Mouse (Mus musculus) NIH3T3 (cell line): ENCODE measurements around the gene Olfr763.
A peak's percentile ranks its signal among the peaks of the same experiment; 100 is the strongest.
"Not testable (repeated sequence)": the region's sequence is repeated elsewhere in the genome, so short reads cannot be mapped to it uniquely, and the experiment has no call there.

Source experiments
- DNase-seq: peaks from one replicate; pipeline ENCODE4 v3.0.0-alpha.2; 2012; ENCODE audit warnings: low read depth

The Olfr763 gene

DNA sequence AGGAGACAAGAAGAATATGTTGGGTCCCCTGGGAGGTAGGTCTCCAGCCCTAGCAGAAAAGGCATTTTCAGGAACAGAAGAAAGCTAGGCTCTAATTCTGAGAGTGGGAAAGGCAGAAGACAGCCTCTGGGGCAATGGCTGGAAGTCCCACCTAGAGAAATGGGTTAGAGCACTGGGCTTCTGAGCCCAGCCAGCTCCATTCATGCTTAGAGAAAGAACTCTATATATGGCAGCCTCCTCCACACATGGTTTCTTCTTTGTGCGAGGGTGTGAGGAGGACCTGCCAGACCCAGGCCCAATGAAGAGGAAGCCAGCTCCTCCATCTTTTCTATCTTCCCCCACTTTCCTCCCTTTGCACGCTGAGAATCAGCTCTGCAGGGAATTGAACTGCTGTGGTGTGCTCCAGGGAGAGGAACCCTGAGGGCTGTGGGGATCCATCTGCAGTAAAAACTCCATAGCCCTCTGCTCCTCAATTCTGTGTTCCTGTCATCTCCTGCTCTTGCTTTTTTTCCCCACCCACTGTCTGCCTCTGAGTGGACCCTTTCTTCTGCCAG, at the start of gene Olfr763:
Olfr763 (plus strand) TSS at position 504 of the 554 bp plus-strand sequence.
- DNase-seq, result no peak

DNA sequence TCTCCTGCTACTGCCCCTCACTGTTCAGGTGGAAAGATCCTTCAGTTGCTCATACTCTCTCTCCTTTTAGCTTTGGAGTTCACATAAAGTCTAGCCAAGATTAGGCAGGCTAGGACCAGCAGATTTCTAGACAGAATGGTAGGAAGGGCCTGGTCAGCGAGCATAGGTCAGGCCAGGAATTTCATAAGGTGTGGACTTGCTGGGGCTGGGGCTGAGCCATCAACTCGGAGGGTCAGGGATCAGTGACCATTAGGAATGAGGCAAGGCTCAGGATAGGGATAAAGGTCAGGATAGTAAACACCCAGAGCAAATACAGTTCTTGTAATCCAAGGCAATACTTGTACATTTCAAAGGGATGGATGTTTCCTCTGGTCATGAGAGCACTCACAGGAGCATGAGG, 45.6 kb upstream of the Olfr763 start:
- DNase-seq, result no peak

DNA sequence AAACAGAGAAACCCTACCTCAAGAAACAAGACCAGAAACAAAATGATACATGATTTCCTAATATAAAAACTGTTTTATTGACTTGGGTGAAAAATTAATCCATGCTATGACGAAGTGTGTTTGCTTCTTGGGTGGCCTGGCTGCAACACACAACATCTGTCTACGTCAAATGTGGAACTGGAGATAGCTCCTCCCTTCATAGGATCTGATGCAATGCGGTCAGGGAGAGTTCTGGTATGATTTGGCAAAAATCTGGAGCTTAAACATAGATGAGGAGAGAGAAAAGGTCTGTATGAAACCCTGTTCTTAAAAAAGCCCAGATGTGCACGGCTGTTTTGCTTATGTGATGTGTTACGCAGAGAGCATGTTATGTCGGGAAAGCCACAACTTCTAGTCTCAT, 44.7 kb upstream of the Olfr763 start:
- DNase-seq, result peak; percentile 33

DNA sequence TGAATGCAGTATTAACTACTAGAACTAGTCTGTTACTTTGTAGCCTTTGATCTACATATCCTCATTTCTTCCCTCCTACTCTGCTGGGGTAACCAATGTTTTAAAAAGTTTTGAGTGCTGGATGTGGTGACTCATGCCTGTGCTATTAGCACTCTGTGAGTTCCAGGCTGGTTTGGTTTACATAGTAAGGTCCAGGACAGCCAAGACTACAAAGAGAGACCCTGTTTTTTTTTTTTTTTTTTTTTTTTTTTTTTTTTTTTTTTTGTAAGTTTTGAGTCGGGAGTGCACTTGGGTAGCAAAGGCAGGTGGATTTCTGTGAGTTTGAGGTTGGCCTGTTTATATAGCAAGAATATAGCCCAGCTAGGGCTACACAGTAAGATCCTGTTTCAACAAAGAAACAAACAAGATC, 42.2 kb upstream of the Olfr763 start:
- peak; percentile 80 for DNase-seq

DNA sequence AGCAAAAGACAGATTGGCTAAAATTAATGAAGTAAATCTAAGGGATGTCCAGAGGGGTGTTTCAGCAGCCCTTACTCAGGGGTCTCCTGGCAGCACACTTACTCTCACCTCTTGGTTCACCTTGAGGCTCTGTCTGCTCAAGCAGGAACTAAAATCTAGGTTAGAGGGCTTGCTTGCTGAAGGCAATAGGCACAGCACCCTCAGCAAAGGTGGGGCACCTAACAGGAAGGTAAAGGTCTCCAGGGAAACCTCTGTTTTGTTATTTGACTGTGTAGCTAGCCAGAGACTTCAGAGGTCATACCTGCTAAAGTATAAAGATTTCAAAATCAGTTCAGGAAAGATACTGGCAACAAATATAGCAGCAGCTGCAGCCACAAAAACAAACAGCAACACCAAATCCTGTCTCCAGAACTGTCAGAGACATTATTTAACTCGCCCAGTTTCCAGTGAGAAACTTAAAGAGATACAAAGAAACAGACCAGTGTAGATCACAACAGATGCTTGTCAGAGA, 39.8 kb upstream of the Olfr763 start:
- no peak for DNase-seq

DNA sequence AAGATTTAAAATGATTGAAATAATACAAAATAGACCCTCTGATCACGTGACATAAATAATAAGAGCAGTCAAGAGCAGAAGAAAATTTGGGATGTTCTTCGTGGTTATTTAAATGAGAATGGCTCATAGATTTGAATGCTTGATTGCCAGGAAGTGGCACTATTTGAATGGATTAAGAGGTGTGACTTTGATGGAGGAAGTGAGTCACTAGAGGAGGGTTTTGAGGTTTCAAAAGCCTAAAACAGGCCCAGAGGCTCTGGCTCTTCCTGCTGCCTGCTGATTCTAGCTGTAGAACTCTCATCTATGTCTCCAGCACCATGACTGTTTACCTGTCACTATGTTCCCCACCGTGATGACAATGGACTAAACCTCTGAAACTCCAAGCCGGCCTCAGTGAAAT, 37.8 kb upstream of the Olfr763 start:
- no peak for DNase-seq

DNA sequence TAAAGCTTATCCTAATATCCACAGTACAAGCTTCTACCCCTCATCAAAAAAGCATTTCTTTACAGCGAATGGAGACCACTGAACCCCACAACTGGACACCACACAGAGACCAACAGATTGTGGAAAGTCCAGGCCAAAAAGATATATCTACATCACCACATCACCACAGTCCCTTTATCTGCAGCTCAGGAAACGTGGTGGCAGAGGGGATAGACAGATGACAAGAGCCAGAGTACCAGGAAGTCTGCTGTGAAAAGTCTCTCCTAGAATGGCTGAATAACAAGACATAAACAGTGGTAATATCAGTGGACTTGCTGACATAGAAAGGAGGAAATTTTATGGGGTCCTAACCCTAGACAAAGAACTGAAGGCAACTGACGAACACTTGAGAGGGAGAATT, 34.2 kb upstream of the Olfr763 start:
- no peak for DNase-seq

DNA sequence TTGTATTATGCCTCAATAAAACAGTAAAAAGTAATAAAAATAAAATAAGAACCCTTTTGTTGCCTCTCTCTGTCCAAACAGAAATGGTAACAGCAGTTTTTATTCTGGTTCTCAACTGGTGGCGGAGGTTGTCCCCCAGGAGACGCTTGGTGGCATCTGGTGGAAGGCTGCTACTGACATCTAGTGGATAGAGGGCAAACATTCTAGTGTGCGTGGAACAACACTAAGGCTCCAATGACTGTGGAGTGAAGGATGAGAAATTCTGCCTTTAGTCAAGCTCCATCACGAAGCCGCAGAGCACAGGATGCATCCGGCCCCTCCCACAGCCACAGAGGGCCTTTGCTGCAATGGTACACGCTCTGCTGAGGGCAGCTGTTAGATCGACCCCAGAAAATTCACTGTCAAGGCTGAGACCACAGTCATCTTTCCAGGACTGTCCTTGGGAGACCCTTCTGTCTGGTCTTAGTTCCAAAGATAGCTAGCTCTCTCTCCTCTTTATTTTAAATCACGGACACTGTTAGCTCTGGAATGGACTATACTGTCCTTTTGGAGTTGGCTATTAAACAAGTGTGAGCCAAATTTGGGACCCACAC, 33.0 kb upstream of the Olfr763 start:
- DNase-seq, result peak; percentile 86

DNA sequence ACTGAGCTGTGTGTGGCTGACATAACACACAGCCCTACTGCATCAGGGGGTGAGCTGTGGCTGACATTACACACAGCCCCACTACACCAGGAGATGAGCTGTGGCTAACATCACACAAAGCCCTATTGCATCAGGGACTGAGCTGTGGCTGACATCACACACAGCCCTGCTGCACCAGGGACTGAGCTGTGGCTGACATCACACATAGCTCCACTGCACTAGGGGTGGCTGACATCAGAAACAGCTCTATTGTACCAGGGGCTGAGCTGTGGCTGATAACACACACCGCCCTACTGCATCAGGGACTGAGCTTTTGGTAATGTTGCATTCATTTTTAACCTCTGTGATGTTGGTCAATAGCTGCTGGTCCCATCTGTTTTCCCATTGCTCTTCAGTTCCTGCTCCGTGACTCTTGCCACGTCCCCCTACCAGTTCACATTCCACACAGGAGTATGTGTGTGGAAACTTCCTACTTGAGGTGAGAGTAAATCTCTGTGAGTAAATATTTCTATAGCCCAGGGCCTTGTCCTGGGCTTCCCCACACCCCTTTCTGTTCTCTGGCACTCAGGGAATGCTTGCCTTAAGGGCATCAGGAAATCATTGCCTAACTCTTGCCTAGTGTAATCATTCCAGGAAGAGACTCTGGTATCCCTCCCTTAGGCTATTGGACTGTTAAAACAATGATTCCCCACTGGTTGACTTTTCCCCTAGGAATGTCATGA, 29.8 kb upstream of the Olfr763 start:
- peak; percentile 76 for DNase-seq

DNA sequence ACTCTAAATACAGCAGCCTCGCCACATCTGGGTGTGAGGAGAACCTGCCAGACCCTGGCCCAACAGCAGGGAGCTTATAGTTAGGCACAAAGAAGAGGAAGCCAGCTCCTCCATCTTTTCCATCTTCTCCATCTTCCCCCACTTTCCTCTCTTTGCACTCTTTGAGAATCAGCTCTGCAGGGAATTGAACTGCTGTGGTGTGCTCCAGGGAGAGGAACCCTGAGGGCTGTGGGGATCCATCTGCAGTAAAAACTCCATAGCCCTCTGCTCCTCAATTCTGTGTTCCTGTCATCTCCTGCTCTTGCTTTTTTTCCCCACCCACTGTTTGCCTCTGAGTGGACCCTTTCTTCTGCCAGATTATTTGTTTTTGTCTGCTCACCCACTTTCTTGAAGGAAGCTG, 21.5 kb upstream of the Olfr763 start, which contains the start of gene Olfr9:
Olfr9 (plus strand) TSS at position 301 of the 400 bp plus-strand sequence.
- not testable (repeated sequence) for DNase-seq

DNA sequence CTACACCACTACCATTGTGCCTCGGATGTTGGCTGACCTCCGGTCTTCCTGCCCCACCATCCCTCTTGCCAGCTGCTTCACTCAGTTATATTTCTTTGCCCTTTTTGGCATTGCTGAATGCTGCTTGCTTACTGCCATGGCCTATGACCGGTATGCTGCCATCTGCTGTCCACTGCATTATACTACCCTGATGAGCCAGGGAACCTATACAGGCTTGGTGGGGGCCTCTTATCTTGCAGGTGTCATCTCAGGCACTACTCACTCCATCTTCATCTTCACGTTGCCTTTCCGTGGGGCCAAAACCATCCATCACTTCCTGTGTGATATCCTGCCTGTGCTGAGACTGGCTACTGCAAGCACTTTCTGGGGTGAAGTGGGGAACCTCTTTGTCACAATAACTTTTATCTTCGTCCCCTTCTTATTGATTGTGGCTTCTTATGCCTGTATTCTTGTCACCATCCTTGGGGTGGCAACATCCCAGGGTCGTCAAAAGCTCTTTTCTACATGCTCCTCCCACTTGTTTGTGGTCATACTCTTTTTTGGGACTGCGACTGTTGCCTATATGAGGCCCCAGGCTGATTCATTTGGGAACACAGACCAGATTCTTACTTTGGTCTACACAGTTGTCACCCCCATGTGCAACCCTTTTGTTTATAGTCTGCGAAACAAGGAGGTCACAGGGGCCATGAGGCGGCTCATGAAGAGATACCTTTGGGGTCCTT, 20.3 kb upstream of the Olfr763 start:
- not testable (repeated sequence) for DNase-seq

DNA sequence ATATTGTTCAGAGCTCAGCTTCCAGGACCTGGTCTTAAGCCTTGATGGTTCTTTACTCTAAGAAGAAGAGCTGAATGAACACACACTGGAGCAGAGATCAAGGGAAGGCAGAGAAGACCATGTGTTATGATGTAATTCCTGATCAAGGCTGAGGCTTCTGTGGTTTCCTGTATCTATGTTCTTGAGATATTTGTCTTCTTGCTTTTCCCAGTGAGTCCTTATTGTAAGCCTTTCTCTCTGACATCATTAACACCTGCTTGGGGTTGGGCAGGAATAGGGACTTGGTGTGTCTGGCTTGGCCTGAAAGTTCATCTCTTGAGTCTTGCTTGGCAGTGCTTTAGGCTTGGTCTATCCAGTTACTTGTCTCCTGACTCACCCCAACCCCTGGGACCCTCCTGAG, 19.6 kb upstream of the Olfr763 start:
- no peak for DNase-seq

DNA sequence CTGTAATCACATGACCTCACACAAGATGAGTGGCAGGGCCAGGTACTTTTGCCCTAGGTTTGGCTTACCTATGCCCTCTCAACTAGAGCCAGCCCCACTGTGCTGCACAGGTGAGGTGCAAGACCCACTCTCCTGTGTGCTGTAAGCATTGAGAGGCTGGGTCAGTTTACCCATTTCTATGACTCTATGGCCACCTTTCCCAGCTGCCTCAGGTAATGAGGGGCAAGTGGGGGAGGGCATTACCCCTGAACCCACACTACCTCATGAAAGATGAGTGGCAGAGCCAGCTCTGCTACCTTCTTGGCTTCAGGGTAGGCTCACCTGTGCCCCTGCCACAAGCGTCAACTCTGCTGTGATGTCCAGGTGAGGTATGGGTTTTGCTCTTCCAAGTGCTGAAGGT, 14.8 kb upstream of the Olfr763 start:
- no peak for DNase-seq

DNA sequence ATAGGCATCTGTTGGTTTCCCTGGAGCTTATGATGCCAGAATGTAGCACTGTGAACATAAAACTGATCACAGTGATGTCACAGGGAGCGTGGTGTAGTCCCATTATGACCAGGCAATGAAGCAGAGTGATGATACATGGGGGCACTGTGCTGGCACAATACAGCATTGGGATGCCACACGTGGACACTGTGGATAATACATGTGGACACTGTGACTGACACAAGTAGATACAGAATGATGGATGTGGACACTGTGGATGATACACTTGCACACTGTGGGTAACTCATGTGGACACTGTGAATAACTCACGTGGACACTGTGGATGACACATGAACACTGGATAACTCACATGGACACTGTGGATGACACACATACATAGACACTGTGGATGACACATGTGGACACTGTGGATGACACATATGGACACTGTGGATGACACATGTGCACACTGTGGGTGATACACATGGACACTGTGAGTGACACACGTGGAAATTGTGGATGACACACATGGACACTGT, 14.0 kb upstream of the Olfr763 start:
- no peak for DNase-seq

DNA sequence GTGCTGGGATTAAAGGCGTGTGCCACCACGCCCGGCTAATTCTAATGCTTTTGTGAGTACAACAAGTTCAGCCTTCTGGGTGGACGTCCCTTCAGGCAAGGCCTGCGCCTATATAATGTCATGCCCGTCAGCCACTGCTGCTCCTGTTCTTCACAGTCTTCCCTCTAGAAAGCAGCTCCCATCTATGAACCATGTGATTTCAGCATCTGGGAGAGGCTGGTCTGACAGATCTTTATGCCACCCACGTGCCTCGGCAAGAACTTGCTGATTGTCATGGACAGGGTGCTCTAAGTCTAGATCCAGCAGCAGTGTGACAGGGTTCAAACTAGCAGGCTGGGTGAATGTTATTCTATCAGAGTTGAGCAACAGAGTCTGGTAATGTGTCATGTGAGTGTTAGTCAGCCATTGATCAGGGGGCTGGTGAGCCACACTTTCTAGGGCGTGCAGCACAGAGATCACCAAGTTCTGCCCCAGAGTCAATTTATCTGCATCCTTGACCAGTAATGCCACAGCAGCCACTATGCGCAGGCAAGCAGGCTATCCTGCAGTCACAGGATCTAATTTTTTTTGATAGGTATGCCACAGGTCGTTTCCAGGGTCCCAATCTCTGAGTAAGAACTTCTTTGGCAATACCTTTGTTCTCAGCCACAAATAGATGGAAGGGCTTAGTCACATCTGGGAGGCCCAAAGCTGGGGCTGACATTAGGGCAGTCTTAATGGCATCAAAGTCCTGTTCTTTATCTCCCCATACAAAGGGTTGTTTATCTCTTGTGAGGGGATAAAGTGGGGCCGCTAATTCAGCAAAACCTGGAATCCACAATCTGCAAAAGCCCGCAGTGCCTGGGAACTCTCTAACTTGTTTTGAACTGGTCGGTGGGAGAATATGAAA, 6.3 kb upstream of the Olfr763 start:
- peak; percentile 53 for DNase-seq

DNA sequence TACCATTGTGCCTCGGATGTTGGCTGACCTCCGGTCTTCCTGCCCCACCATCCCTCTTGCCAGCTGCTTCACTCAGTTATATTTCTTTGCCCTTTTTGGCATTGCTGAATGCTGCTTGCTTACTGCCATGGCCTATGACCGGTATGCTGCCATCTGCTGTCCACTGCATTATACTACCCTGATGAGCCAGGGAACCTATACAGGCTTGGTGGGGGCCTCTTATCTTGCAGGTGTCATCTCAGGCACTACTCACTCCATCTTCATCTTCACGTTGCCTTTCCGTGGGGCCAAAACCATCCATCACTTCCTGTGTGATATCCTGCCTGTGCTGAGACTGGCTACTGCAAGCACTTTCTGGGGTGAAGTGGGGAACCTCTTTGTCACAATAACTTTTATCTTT, 920 bp downstream of the Olfr763 start:
- not testable (repeated sequence) for DNase-seq

DNA sequence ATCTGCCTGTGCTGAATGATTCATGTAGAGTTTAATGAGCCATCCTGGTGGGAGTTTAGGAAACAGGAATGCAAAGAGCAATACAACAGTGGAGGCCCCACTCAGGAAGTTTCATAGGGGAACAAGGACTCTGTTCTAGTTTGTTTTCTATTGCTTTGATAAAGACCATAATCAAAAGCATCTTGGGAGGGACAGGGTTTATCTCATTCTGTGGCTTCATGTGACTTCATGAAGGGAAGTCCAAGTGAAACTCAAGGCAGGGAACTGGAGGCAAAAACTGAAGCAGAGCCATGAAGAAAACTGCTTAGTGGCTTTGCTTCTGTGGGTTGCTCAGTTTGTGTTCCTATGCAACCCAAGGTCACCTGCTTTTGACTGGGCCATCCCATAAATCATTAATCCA, 3.9 kb downstream of the Olfr763 start:
- no peak for DNase-seq

DNA sequence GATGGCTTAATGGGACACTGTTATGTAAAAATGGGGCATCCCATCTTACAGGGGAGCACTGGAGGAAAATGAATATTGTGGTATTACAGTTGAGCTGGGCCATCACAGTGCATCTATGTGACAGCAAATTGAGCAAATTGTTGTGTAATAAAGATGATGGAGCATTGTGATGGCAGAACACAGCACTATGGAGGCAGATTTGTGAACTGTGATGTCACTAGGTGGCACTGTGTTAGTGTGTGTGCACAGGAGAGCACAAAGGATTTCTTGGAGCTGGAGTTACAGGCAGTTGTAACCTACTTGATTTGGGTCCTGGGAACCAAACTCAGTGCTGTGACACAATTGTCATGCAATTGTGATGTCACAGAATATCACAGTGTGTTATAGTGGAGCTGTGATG, 12.7 kb downstream of the Olfr763 start:
- no peak for DNase-seq

DNA sequence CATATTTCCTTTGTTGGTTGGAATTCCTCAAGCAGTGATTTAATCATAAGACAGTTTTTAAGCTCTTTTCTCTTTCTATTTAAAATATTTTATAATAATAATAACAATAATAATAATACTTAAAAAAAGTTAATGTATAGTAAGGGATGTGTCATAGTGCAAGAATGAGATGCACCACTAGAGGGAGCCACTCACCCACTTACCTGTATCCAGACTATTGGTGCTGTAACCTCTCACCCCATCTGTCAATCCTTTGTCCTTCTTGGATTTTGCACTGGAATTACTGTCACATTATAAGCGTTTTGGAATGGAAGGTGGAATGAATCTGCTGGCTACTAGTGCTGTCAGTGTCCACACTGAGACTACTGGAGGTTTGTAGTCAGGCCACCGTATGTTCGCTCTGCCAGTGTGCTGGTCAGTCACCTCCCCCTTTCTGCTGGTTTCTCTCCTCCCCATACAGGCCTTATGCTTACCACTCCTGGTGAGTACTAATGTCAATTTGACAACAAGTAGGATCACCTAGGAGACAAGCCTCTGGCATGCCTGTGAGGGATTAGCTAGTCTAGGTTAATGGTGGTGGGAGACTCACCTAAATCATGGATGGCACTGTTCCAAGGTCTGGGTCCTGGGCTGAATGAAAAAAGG, 15.5 kb downstream of the Olfr763 start:
- peak; percentile 77 for DNase-seq

DNA sequence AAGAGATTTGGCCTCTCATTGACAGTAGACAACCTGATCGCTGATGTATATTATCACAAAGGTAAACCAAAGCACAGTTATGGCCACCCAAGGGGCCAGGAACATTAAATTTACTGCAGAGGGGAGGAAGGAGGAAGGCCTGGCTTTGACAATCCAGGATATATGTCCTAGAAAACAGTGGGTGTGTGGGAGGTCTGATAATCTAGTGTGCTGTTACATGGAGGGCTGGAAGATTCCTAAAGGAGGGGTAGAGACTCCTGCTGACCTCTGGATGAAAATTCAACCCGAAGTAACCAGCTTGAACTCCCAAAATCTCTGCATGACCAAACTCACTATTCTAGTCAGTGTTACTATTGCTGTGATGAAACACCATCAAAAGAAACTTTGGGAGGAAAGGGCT, 17.8 kb downstream of the Olfr763 start:
- no peak for DNase-seq

DNA sequence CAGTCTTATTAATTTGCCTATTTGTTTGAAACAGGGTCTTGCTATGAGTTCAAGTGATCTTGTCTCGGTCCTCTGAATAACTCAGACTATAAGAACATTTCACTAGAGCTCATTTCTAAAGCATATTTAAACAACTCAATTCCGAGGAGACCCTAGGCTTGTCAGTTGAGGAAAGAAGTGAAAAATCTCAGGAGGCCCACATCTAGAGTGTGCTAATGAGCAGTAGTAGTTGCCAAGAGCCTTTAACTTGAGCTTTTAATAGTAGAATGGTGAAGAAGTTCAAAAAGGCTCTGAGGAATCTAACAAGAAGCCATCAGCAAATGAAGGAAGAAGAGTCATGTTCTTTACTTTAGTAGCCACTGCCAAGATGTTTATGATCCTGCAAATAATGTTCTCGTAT, 29.2 kb downstream of the Olfr763 start, which contains the start of gene Olfr764-ps1:
Olfr764-ps1 (minus strand) TSS at position 101 of the 400 bp plus-strand sequence.
- no peak for DNase-seq
